Comparison of ENCODE assay signal across 15 mouse cellular contexts in genomic region chr2:28786355-28787066, GRCm38 (mm10).
"Had no signal": no experiment of that assay in that cellular context is flagged by ENCODE, and none has a peak within 500 bp of the region (broad histone marks: within the 10 kb centered on the region; RNA-seq: fewer than 3 reads in every experiment).

No protein-coding gene starts in this region.

- DNase-seq: kidney, adult 8-10 months; kidney, postnatal 25 days; layer of hippocampus, adult 9-11 months; layer of hippocampus, postnatal 36 days; lung, embryonic 14.5 days; lung, postnatal 10 days; lung, postnatal 4 days; midbrain, embryonic 14.5 days; right cerebral cortex, postnatal 14 days; thymus, adult 2 months; thymus, postnatal 25 days had no signal

- H3K9ac ChIP-seq: limb, embryonic 15.5 days; liver, embryonic 12.5 days; lung, embryonic 14.5 days; stomach, embryonic 15.5 days had no signal

- H3K4me3 ChIP-seq: limb, embryonic 15.5 days; liver, embryonic 12.5 days; midbrain, embryonic 10.5 days; stomach, embryonic 15.5 days had no signal

- H3K4me1 ChIP-seq: limb, embryonic 15.5 days; liver, embryonic 12.5 days; stomach, embryonic 15.5 days had no signal

- H3K27me3 ChIP-seq: limb, embryonic 15.5 days; liver, embryonic 12.5 days; stomach, embryonic 15.5 days had no signal

- ATAC-seq: liver, embryonic 12.5 days had no signal

- H3K36me3 ChIP-seq: limb, embryonic 15.5 days; liver, embryonic 12.5 days; midbrain, embryonic 10.5 days; stomach, embryonic 15.5 days had no signal

- H3K4me2 ChIP-seq: limb, embryonic 15.5 days; liver, embryonic 12.5 days; lung, embryonic 14.5 days; stomach, embryonic 15.5 days had no signal

- H3K27ac ChIP-seq: limb, embryonic 15.5 days; liver, embryonic 12.5 days; midbrain, embryonic 10.5 days; stomach, embryonic 15.5 days had no signal

- H3K9me3 ChIP-seq: limb, embryonic 15.5 days; liver, embryonic 12.5 days; midbrain, embryonic 10.5 days; stomach, embryonic 15.5 days had no signal
